Mouse (Mus musculus) G1E (cell line): ENCODE measurements around the gene Xpo6.

Experiments
- CTCF ChIP-seq: IDR thresholded peaks from 2 replicates; pipeline ENCODE4 v1.5.1; 2012; ENCODE audit warnings: low read depth, low read length, inconsistent platforms, mixed read lengths
- GATA1 ChIP-seq: IDR thresholded peaks from 2 replicates; pipeline ENCODE4 v1.6.1; 2012; ENCODE audit warnings: borderline replicate concordance, low read length, inconsistent platforms, mixed read lengths
- GATA2 ChIP-seq: IDR thresholded peaks from 2 replicates; pipeline ENCODE4 v1.6.1; 2012; ENCODE audit warnings: low read depth, low read length, inconsistent platforms, borderline replicate concordance

DNA sequence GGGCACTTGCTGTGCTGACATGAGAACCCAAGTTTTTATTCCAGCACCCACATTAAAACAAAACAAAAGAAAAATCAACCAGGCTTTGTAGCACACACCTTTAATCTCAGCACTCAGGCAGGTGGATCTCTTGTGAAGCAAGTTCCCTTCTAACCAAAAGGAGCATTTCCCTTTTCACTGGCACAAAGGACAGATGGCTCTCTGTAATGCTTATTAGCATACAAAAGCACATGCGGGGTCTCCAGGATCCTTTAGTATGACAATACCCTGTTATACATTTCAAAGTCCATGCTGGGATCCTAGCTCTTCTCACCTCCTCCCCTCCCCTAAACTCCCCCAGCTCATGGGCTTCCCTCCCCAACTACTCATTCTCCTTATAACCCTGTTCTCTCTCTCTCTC lies 20.3 kb upstream of the Xpo6 start:
- TF ChIP-seq CTCF (no peak), GATA2 (no peak), GATA1 (no peak)
